Mouse (Mus musculus): ENCODE measurements around the gene Rhbg. TPM values are rescaled to one million over a fixed set of nuclear protein-coding genes. Genes with fewer than 3 reads are reported as not detected.

Rhbg gene
- total RNA-seq, 2 experiments from 2014 or later = not detected

- DNase-seq = no peak
Observed at GRCm38 (mm10) chr3:88227976-88228375, 26.5 kb downstream of the Rhbg start.

- DNase-seq = no peak
Observed at GRCm38 (mm10) chr3:88227260-88227659, 27.2 kb downstream of the Rhbg start.

GRCm38 (mm10) chr3:88226101-88226845 is 28.2 kb downstream of the Rhbg start:
- no peak for DNase-seq

GRCm38 (mm10) chr3:88224929-88225328 is 29.6 kb downstream of the Rhbg start:
- no peak for DNase-seq

GRCm38 (mm10) chr3:88222446-88222845 is 32.1 kb downstream of the Rhbg start:
- no peak for DNase-seq

- DNase-seq = no peak
Observed at GRCm38 (mm10) chr3:88221519-88222390, 32.8 kb downstream of the Rhbg start.

GRCm38 (mm10) chr3:88220842-88221241 is 33.7 kb downstream of the Rhbg start:
- peak; percentile 75 for DNase-seq

- no peak for DNase-seq
Observed at GRCm38 (mm10) chr3:88219940-88220339, 34.6 kb downstream of the Rhbg start.

GRCm38 (mm10) chr3:88217679-88218078 is 36.8 kb downstream of the Rhbg start:
- DNase-seq = no peak

GRCm38 (mm10) chr3:88216534-88217326 is 37.8 kb downstream of the Rhbg start:
- no peak for DNase-seq

- no peak for DNase-seq
Observed at GRCm38 (mm10) chr3:88216116-88216515, 38.4 kb downstream of the Rhbg start.

- DNase-seq = no peak
Observed at GRCm38 (mm10) chr3:88215553-88216004, 38.9 kb downstream of the Rhbg start.

GRCm38 (mm10) chr3:88214971-88215552 is 39.4 kb downstream of the Rhbg start:
- DNase-seq = peak; percentile 21

GRCm38 (mm10) chr3:88214197-88214938 is 40.1 kb downstream of the Rhbg start:
- no peak for DNase-seq

GRCm38 (mm10) chr3:88213019-88213418 is 41.5 kb downstream of the Rhbg start:
- no peak for DNase-seq

GRCm38 (mm10) chr3:88212356-88212755 is 42.2 kb downstream of the Rhbg start:
- DNase-seq = no peak

GRCm38 (mm10) chr3:88210918-88211317 is 43.6 kb downstream of the Rhbg start:
- no peak for DNase-seq

- no peak for DNase-seq
Observed at GRCm38 (mm10) chr3:88210121-88210520, 44.4 kb downstream of the Rhbg start.

- no peak for DNase-seq
Observed at GRCm38 (mm10) chr3:88209306-88209705, 45.2 kb downstream of the Rhbg start.

- DNase-seq = no peak
Observed at GRCm38 (mm10) chr3:88208226-88208720, 46.2 kb downstream of the Rhbg start.

GRCm38 (mm10) chr3:88207451-88208100 is 46.9 kb downstream of the Rhbg start:
- no peak for DNase-seq
